Mouse (Mus musculus): Measurements from ENCODE around the gene Gpr157. TPM values are rescaled to one million over a fixed set of nuclear protein-coding genes. Genes with fewer than 3 reads are reported as not detected.

The Gpr157 gene
- polyA plus RNA-seq, 1 experiment from 2014 or later: 2.3 TPM

DNA sequence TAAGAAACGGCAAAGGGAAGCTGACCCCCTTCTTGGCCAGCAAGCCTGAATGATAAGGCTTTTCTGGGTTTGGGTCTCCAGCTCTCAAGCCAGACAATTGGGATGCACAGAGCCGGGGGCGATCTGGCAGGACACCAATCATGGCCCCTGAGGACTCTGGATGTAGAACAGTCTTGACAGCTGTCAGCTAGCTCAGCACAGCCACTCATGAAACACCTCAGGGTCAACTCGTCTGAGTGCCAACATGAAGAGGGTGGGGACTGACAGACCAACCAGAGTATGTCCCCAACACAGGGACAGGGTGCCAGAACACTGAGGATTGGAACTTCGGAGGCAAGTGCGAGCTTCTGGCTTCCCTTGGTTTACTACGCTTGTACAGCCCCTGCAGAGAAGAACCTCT lies 7.9 kb upstream of the Gpr157 start:
- Histone ChIP-seq H3K4me2 (ENCODE audit: low read depth, low read length) (no peak overlapping the region), H3K9me3 (ENCODE audit: control insufficient read depth, low read length) (no peaks in the 10 kb centered on the region), H3K4me1 (replicated peaks; ENCODE audit: control insufficient read depth, insufficient read depth, low read length) (peaks cover 10% of the 10 kb centered on the region), H3K27me3 (ENCODE audit: control insufficient read depth, insufficient read depth, low read depth, low read length) (no peaks in the 10 kb centered on the region), H3K9ac (ENCODE audit: low read length) (no peak overlapping the region), H3K27ac (ENCODE audit: low read length) (peak overlapping the region; percentile 96), H3K36me3 (ENCODE audit: control insufficient read depth, insufficient read depth, low read length) (no peaks in the 10 kb centered on the region), H3K4me3 (ENCODE audit: low read length) (no peak overlapping the region)
- 40% methylated on average over 7 of the region's 7 CpGs for WGBS
- ATAC-seq (ENCODE audit: low read depth): peak; percentile 80

DNA sequence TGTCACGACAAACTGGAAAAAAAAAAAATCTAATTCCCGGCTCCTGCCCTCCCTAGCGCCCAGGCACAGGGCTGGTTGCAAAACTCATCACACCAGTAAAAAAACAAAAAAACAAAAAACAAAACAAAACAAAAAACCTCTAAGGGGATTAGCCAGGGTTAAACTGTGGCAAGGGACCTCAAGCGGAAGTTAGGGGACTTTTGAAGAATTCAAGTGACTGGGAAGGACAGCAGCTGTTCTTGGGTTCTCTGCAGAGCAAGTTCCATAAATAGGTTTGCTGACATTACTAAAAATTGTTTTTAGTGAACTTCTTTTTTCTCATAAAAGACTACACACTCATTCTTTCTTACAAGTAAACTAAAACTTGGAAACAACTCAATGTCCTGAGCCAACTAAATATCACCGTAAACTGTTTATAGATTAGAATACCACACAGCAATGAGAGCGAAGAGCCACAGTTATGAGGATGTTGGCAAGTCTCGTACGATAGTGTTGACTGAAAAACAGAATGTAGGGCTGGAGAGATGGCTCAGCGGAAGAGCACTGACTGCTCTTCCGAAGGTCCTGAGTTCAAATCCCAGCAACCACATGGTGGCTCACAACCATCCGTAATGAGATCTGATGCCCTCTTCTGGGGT lies 6.7 kb upstream of the Gpr157 start:
- Histone ChIP-seq H3K27me3 (ENCODE audit: control insufficient read depth, insufficient read depth, low read depth, low read length) (no peaks in the 10 kb centered on the region), H3K4me1 (replicated peaks; ENCODE audit: control insufficient read depth, insufficient read depth, low read length) (peaks cover 10% of the 10 kb centered on the region), H3K9me3 (ENCODE audit: control insufficient read depth, low read length) (no peaks in the 10 kb centered on the region), H3K4me2 (ENCODE audit: low read depth, low read length) (no peak overlapping the region), H3K9ac (ENCODE audit: low read length) (no peak overlapping the region), H3K4me3 (ENCODE audit: low read length) (no peak overlapping the region), H3K27ac (ENCODE audit: low read length) (peak overlapping the region; percentile 96), H3K36me3 (ENCODE audit: control insufficient read depth, insufficient read depth, low read length) (no peaks in the 10 kb centered on the region)
- peak; percentile 81 for ATAC-seq (ENCODE audit: low read depth)
- 46% methylated on average over 11 of the region's 11 CpGs for WGBS

DNA sequence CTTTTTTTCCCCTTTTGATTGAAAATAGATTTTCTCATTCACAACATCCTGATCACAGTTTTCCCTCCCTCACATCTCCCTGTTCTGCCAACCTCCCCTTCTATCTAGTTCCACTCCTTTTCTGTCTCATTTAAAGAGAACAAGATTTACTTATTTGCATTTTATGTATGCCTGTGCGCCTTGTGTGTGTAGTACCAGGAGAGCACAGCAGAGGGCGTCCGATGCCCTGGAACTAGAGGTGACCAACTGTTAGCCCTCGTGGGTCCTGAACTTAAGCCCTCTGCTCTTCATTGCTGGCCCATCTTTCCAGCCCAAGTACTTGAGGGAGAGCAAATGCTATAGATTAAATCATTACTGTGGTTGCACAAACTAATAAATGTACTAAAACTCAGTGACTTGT lies 1.8 kb upstream of the Gpr157 start:
- no peak overlapping the region for H3K4me2 ChIP-seq (ENCODE audit: low read depth, low read length)
- H3K9ac ChIP-seq (ENCODE audit: low read length): no peak overlapping the region
- no peak overlapping the region for H3K4me3 ChIP-seq (ENCODE audit: low read length)
- ATAC-seq (ENCODE audit: low read depth): no peak
- no peaks in the 10 kb centered on the region for H3K27me3 ChIP-seq (ENCODE audit: control insufficient read depth, insufficient read depth, low read depth, low read length)
- peaks cover 23% of the 10 kb centered on the region for H3K4me1 ChIP-seq (replicated peaks; ENCODE audit: control insufficient read depth, insufficient read depth, low read length)
- no peaks in the 10 kb centered on the region for H3K9me3 ChIP-seq (ENCODE audit: control insufficient read depth, low read length)
- H3K36me3 ChIP-seq (ENCODE audit: control insufficient read depth, insufficient read depth, low read length): no peaks in the 10 kb centered on the region
- 79% methylated on average over 4 of the region's 4 CpGs for WGBS
- H3K27ac ChIP-seq (ENCODE audit: low read length): no peak overlapping the region

DNA sequence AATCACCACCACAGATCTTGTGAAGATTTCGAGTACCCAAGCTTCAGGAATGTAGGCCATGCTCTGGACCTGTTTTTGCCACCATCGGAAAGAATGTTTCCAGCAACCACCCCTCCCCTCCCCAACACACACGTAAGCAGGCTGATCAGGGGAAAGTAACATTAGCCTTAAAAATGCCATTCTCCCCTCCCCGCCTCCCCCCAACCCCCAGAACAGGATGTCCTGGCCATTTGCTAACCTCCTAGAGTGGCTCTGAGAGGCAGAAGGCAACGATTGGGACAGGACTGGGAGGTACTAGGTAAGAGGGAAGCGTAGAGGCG lies 364 bp upstream of the Gpr157 start:
- Histone ChIP-seq H3K4me1 (replicated peaks; ENCODE audit: control insufficient read depth, insufficient read depth, low read length) (peaks cover 30% of the 10 kb centered on the region), H3K4me2 (ENCODE audit: low read depth, low read length) (peak overlapping the region; percentile 92), H3K4me3 (ENCODE audit: low read length) (peak overlapping the region; percentile 64), H3K36me3 (ENCODE audit: control insufficient read depth, insufficient read depth, low read length) (no peaks in the 10 kb centered on the region), H3K27me3 (ENCODE audit: control insufficient read depth, insufficient read depth, low read depth, low read length) (no peaks in the 10 kb centered on the region), H3K27ac (ENCODE audit: low read length) (peak overlapping the region; percentile 77), H3K9me3 (ENCODE audit: control insufficient read depth, low read length) (no peaks in the 10 kb centered on the region), H3K9ac (ENCODE audit: low read length) (peak overlapping the region; percentile 64)
- under 1% methylated on average over 7 of the region's 7 CpGs for WGBS
- ATAC-seq (ENCODE audit: low read depth): no peak

DNA sequence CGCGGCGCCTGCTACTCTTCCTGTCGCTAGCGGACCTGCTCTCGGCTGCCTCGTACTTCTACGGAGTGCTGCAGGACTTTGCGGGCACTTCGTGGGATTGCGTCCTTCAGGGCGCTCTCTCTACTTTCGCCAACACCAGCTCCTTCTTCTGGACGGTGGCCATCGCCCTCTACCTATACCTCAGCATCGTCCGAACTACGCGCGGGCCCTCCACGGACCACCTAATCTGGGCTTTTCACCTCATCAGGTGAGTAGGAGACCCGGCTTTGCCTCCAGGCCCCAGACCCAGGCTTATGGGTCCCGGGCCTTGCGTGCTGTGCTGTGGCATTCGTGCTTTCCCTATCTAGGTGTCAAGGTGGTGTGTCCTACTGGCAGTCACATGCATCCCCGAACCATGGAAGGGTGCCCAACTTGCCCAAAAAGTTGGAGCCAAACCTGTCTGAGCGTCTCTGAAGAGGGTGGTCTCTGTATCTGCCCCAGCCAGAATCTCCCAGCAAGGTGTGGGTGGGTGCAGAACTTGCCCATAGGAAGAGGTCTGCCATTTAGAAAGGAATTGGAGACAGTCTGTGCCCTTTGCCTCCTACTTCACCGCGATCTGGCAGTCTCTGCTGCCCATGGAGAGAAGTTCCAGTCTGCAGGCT lies 845 bp downstream of the Gpr157 start:
- H3K27ac ChIP-seq (ENCODE audit: low read length): peak overlapping the region; percentile 77
- H3K4me2 ChIP-seq (ENCODE audit: low read depth, low read length): peak overlapping the region; percentile 92
- 15% methylated on average over 29 of the region's 29 CpGs for WGBS
- ATAC-seq (ENCODE audit: low read depth): no peak
- H3K4me3 ChIP-seq (ENCODE audit: low read length): peak overlapping the region; percentile 64
- no peaks in the 10 kb centered on the region for H3K9me3 ChIP-seq (ENCODE audit: control insufficient read depth, low read length)
- no peaks in the 10 kb centered on the region for H3K27me3 ChIP-seq (ENCODE audit: control insufficient read depth, insufficient read depth, low read depth, low read length)
- H3K4me1 ChIP-seq (replicated peaks; ENCODE audit: control insufficient read depth, insufficient read depth, low read length): peaks cover 30% of the 10 kb centered on the region
- H3K36me3 ChIP-seq (ENCODE audit: control insufficient read depth, insufficient read depth, low read length): no peaks in the 10 kb centered on the region
- peak overlapping the region; percentile 73 for H3K9ac ChIP-seq (ENCODE audit: low read length)

DNA sequence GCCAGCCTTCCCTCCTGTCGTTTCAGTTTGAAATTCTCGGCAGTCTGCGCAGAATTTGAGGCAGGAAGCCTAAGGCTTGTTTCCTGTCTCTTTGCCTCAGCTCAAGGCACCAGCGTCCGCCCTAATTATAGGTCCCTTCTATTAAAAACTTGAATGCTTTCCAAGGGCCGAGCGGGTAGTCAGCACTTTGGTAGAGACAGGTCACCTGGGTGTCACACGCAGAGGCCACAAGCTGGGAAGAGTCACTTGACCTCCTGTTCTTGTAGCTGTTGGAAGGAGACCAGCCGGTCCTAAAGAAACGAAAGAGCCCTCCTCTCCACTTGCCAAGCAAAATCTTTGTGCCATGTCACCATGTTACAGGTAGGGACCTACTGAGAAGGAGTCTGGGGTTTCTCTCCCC lies 2.0 kb downstream of the Gpr157 start:
- Histone ChIP-seq H3K9me3 (ENCODE audit: control insufficient read depth, low read length) (no peaks in the 10 kb centered on the region), H3K27me3 (ENCODE audit: control insufficient read depth, insufficient read depth, low read depth, low read length) (no peaks in the 10 kb centered on the region), H3K4me2 (ENCODE audit: low read depth, low read length) (peak overlapping the region; percentile 92), H3K4me1 (replicated peaks; ENCODE audit: control insufficient read depth, insufficient read depth, low read length) (peaks cover 36% of the 10 kb centered on the region), H3K27ac (ENCODE audit: low read length) (no peak overlapping the region), H3K36me3 (ENCODE audit: control insufficient read depth, insufficient read depth, low read length) (no peaks in the 10 kb centered on the region), H3K4me3 (ENCODE audit: low read length) (peak overlapping the region; percentile 64), H3K9ac (ENCODE audit: low read length) (peak overlapping the region; percentile 27; the same call in 1 of the 2 replicates)
- no peak for ATAC-seq (ENCODE audit: low read depth)
- WGBS: 49% methylated on average over 10 of the region's 10 CpGs

DNA sequence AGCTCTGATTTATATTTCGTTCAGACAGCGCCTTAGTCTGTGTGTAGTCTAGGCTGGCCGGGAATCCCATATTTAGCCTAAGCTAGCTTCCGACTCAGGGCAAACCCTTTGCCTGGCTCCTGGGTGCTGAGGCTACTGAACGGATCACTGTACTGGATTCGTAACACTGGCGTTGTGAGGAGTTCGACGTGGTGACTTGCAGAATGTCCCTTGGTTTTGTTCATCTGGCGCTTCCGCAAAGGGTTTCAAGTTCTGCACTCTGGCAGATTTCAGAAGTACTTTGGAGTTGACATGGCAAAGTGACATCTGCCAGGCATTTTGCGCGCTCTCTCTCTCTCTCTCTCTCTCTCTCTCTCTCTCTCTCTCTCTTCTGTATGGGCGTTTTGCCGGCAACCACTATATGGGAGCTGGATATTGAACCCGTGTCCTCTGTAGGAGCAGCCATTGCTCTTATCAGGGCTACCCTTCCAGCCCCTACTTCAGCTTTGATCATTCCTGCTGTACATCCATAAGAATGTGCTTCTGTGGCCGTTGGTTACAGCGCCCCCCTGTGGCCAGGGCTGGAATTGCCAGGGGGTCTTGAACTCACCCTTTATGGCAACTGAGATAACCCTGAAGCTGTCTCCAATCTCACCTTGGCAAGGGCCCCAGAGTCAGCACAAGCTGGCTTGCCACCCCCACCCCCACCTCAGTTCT lies 4.9 kb downstream of the Gpr157 start:
- no peak for ATAC-seq (ENCODE audit: low read depth)
- no peak overlapping the region for H3K9ac ChIP-seq (ENCODE audit: low read length)
- no peak overlapping the region for H3K4me2 ChIP-seq (ENCODE audit: low read depth, low read length)
- no peak overlapping the region for H3K4me3 ChIP-seq (ENCODE audit: low read length)
- H3K27me3 ChIP-seq (ENCODE audit: control insufficient read depth, insufficient read depth, low read depth, low read length): no peaks in the 10 kb centered on the region
- H3K27ac ChIP-seq (ENCODE audit: low read length): no peak overlapping the region
- no peaks in the 10 kb centered on the region for H3K36me3 ChIP-seq (ENCODE audit: control insufficient read depth, insufficient read depth, low read length)
- 78% methylated on average over 18 of the region's 18 CpGs for WGBS
- no peaks in the 10 kb centered on the region for H3K9me3 ChIP-seq (ENCODE audit: control insufficient read depth, low read length)
- H3K4me1 ChIP-seq (replicated peaks; ENCODE audit: control insufficient read depth, insufficient read depth, low read length): peaks cover 40% of the 10 kb centered on the region

DNA sequence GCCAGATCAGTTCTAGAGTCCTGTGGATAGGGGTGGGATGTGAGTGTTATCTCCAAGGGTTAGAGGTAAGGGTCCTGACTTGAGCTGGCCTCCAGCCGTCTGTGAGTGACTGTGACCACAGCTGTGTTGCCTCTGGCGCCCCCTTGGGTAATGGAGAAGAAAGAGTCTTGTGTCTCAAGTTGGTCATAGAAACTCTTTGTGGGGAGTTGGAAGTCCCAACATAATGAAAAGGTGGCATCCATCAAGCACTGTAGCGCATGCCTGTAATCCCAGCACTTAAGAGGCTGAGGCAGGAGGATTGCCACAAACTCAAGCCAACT lies 5.4 kb downstream of the Gpr157 start:
- H3K4me3 ChIP-seq (ENCODE audit: low read length): no peak overlapping the region
- no peak overlapping the region for H3K4me2 ChIP-seq (ENCODE audit: low read depth, low read length)
- H3K9ac ChIP-seq (ENCODE audit: low read length): no peak overlapping the region
- H3K9me3 ChIP-seq (ENCODE audit: control insufficient read depth, low read length): no peaks in the 10 kb centered on the region
- no peaks in the 10 kb centered on the region for H3K36me3 ChIP-seq (ENCODE audit: control insufficient read depth, insufficient read depth, low read length)
- H3K4me1 ChIP-seq (replicated peaks; ENCODE audit: control insufficient read depth, insufficient read depth, low read length): peaks cover 40% of the 10 kb centered on the region
- WGBS: 48% methylated on average over 3 of the region's 3 CpGs
- ATAC-seq (ENCODE audit: low read depth): no peak
- H3K27me3 ChIP-seq (ENCODE audit: control insufficient read depth, insufficient read depth, low read depth, low read length): no peaks in the 10 kb centered on the region
- H3K27ac ChIP-seq (ENCODE audit: low read length): no peak overlapping the region

DNA sequence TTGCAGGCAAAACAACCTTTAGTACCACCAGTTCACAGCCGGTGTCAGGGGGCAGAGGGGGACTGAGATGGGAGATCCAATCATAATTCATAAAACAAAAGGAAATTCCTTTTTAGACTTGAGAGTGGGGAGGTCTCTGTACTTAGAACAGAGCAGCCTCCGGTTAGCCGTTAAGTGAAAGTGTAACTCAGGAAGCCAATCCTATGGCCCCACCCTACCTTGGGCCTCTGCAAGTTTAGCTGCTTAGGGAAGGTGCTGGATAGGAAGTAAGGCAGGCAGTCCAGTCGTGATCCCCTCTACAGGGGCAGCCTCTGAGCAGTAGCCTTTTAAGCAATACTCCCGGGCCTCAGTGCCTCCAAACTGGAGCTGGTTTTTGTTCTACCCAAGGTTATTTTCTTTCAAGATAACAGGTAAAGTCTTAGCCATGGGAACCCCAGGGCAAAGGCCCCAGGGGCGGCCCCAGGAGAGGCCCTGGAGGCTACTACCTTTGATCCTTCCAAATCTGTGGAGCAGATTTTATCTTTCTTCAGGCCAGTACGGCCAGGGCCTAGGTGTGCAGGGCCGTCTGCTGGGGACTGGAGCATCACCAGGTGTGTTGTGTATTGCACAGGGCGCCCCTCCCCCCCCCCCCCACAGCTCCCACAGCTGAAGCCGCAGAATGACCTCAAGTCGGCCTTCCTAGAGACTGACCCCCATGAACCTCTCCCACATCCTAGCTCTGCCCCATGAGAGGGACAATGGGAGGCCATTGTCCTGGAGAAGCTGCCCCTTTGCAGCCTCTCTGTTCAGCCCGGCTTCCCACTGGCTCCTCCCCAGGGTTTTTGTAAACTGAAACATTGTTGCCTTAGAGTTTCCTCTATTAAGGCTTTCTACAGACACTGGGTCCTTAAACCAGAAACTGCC lies 6.6 kb downstream of the Gpr157 start:
- H3K27me3 ChIP-seq (ENCODE audit: control insufficient read depth, insufficient read depth, low read depth, low read length): no peaks in the 10 kb centered on the region
- H3K27ac ChIP-seq (ENCODE audit: low read length): no peak overlapping the region
- peaks cover 33% of the 10 kb centered on the region for H3K4me1 ChIP-seq (replicated peaks; ENCODE audit: control insufficient read depth, insufficient read depth, low read length)
- H3K4me2 ChIP-seq (ENCODE audit: low read depth, low read length): no peak overlapping the region
- no peaks in the 10 kb centered on the region for H3K36me3 ChIP-seq (ENCODE audit: control insufficient read depth, insufficient read depth, low read length)
- 35% methylated on average over 12 of the region's 12 CpGs for WGBS
- H3K9me3 ChIP-seq (ENCODE audit: control insufficient read depth, low read length): no peaks in the 10 kb centered on the region
- peak overlapping the region; percentile 30; the same call in 1 of the 2 replicates for H3K9ac ChIP-seq (ENCODE audit: low read length)
- ATAC-seq (ENCODE audit: low read depth): 0 out of 2 replicates have a peak, but pooled peaks have one; percentile 29
- H3K4me3 ChIP-seq (ENCODE audit: low read length): no peak overlapping the region

All from lung, embryonic 16.5 days (tissue).